Mouse (Mus musculus) embryonic fibroblast, embryonic 13.5 days (primary cell): ENCODE measurements at regions not wholly inside any gene's neighbourhood (a gene's known extent, or its start where the extent isn't known, plus 50 kb on each side); places are given as distances from the start of the nearest gene placed in this dataset.

Source experiments
- CTCF ChIP-seq: IDR thresholded peaks from 2 replicates; pipeline ENCODE4 v1.5.1; 2011; ENCODE audit warnings: mild to moderate bottlenecking, control low read depth, low read length, moderate library complexity, borderline replicate concordance; ENCODE audit not compliant: insufficient read depth
- POLR2A ChIP-seq: IDR thresholded peaks from 2 replicates; pipeline ENCODE4 v1.6.1; 2011; ENCODE audit warnings: low read depth, mild to moderate bottlenecking, control low read depth, low read length, moderate library complexity

GRCm38 (mm10) chr3:116189363-116190100 is 60.0 kb upstream of the Vcam1 start:
- TF ChIP-seq CTCF (no peak), POLR2A (no peak)
